15 mouse cellular contexts compared by ENCODE assay signal in genomic region chr6:89285116-89285515, GRCm38 (mm10).
"Had no signal": no experiment of that assay in that cellular context is flagged by ENCODE, and none has a peak within 500 bp of the region (broad histone marks: within the 10 kb centered on the region; RNA-seq: fewer than 3 reads in every experiment).

No protein-coding gene starts in this region.

- H3K27ac ChIP-seq: midbrain, embryonic 12.5 days; neural tube, embryonic 13.5 days; neural tube, embryonic 15.5 days had no signal

- H3K9me3 ChIP-seq: neural tube, embryonic 13.5 days; neural tube, embryonic 15.5 days had no signal

- DNase-seq: lung, adult 18-20 months; lung, embryonic 14.5 days; lung, postnatal 10 days; lung, postnatal 4 days; right cerebral cortex, adult 18-20 months; right cerebral cortex, postnatal 25 days; right cerebral cortex, postnatal 4 days; spleen, adult 18-20 months; thymus, adult 18-20 months; thymus, postnatal 36 days had no signal

- H3K36me3 ChIP-seq: midbrain, embryonic 10.5 days; midbrain, embryonic 12.5 days; neural tube, embryonic 13.5 days; neural tube, embryonic 15.5 days had no signal

- H3K4me3 ChIP-seq: midbrain, embryonic 10.5 days; midbrain, embryonic 12.5 days; myocyte; neural tube, embryonic 13.5 days; neural tube, embryonic 15.5 days had no signal

- H3K9ac ChIP-seq: lung, embryonic 14.5 days; midbrain, embryonic 12.5 days; neural tube, embryonic 13.5 days; neural tube, embryonic 15.5 days had no signal
